Mouse (Mus musculus) MEL (cell line): ENCODE results near the gene Dennd6a. TPM values are rescaled to one million over a fixed set of nuclear protein-coding genes. Genes with fewer than 3 reads are reported as not detected.
A peak's percentile ranks its signal among the peaks of the same experiment; 100 is the strongest.

Experiments used
- DNase-seq: peaks from one replicate; pipeline ENCODE4 v3.0.0; 2011; ENCODE audit warnings: low read depth, low spot score
- H3K27ac ChIP-seq: 2 replicates; pipeline ENCODE4 v1.5.1; 2012; ENCODE audit warnings: low read depth, mild to moderate bottlenecking, control low read depth, low read length, moderate library complexity; ENCODE audit not compliant: control insufficient read depth
- H3K27me3 ChIP-seq, 2 experiments: fragments of 150-350 bp in 1 of 2; sonication (generic) in 1 of 2; 2 replicates each; pipeline ENCODE4 v1.6.1; 2012; ENCODE audit warnings: low read length in 2 of 2, mild to moderate bottlenecking in 2 of 2, improper control_type of control experiment in 1 of 2, moderate library complexity in 1 of 2; ENCODE audit not compliant: insufficient read depth in 2 of 2, control insufficient read depth in 1 of 2
- H3K36me3 ChIP-seq, 2 experiments: 2 replicates each; pipeline ENCODE4 v1.6.1; 2012 to 2014; ENCODE audit warnings: low read length in 2 of 2, improper control_type of control experiment in 1 of 2, inconsistent platforms in 1 of 2, mild to moderate bottlenecking in 1 of 2; ENCODE audit not compliant: insufficient read depth in 2 of 2, control insufficient read depth in 1 of 2
- H3K4me1 ChIP-seq, 2 experiments: fragments of 150-350 bp in 1 of 2; sonication (generic) in 1 of 2; 2 replicates each; pipeline ENCODE4 v1.6.1; 2012; ENCODE audit warnings: low read length in 2 of 2, improper control_type of control experiment in 1 of 2, mild to moderate bottlenecking in 1 of 2; ENCODE audit not compliant: insufficient read depth in 2 of 2, control insufficient read depth in 1 of 2
- H3K4me3 ChIP-seq, 2 experiments: fragments of 150-350 bp in 1 of 2; sonication (generic) in 1 of 2; 2 replicates each; pipeline ENCODE4 v1.5.1; 2012; ENCODE audit warnings: low read depth in 2 of 2, low read length in 2 of 2, mild to moderate bottlenecking in 2 of 2, moderate library complexity in 2 of 2, control low read depth in 1 of 2, improper control_type of control experiment in 1 of 2; ENCODE audit not compliant: control insufficient read depth in 1 of 2, insufficient read depth in 1 of 2
- H3K79me2 ChIP-seq: 2 replicates; pipeline ENCODE4 v1.6.1; 2012; ENCODE audit warnings: mild to moderate bottlenecking, low read length, moderate library complexity; ENCODE audit not compliant: control insufficient read depth, poor library complexity, insufficient read depth
- H3K9ac ChIP-seq: 2 replicates; pipeline ENCODE4 v1.6.1; 2012; ENCODE audit warnings: low read depth, mild to moderate bottlenecking, control low read depth, low read length, moderate library complexity; ENCODE audit not compliant: control insufficient read depth, poor library complexity, severe bottlenecking
- H3K9me3 ChIP-seq: fragments of 150-350 bp; sonication (generic); replicated peaks from 2 replicates; pipeline ENCODE4 v1.6.1; 2012; ENCODE audit warnings: mild to moderate bottlenecking, low read length, improper control_type of control experiment, moderate library complexity; ENCODE audit not compliant: insufficient read depth
- BHLHE40 ChIP-seq: IDR thresholded peaks from 2 replicates; pipeline ENCODE4 v1.6.1; 2012; ENCODE audit warnings: low read depth, mild to moderate bottlenecking, inconsistent platforms, low read length, improper control_type of control experiment, borderline replicate concordance
- E2F4 ChIP-seq: IDR thresholded peaks from 2 replicates; pipeline ENCODE4 v1.6.1; 2011; ENCODE audit warnings: low read depth, low read length, improper control_type of control experiment, borderline replicate concordance
- EP300 ChIP-seq, 2 experiments: IDR thresholded peaks; 2 replicates each; pipeline ENCODE4 v1.6.1; 2011; ENCODE audit warnings: improper control_type of control experiment in 2 of 2, low read length in 2 of 2, low read depth in 1 of 2, mild to moderate bottlenecking in 1 of 2
- GATA1 ChIP-seq: IDR thresholded peaks from 2 replicates; pipeline ENCODE4 v1.6.1; 2011; ENCODE audit warnings: low read depth, low read length, improper control_type of control experiment
- MAFK ChIP-seq: IDR thresholded peaks from 2 replicates; pipeline ENCODE4 v1.6.1; 2011; ENCODE audit warnings: low read depth, mild to moderate bottlenecking, low read length, improper control_type of control experiment, borderline replicate concordance
- MAZ ChIP-seq: IDR thresholded peaks from 2 replicates; pipeline ENCODE4 v1.6.1; 2012; ENCODE audit warnings: low read depth, mild to moderate bottlenecking, inconsistent platforms, low read length, improper control_type of control experiment
- MEF2A ChIP-seq: IDR thresholded peaks from 2 replicates; pipeline ENCODE4 v1.6.1; 2014; ENCODE audit warnings: low read depth, mild to moderate bottlenecking, inconsistent platforms, low read length, improper control_type of control experiment; ENCODE audit not compliant: poor library complexity, insufficient replicate concordance, severe bottlenecking; ENCODE audit errors: extremely low read depth
- MXI1 ChIP-seq: IDR thresholded peaks from 2 replicates; pipeline ENCODE4 v1.6.1; 2011; ENCODE audit warnings: mild to moderate bottlenecking, low read depth, low read length, improper control_type of control experiment
- MYC ChIP-seq: IDR thresholded peaks from 2 replicates; pipeline ENCODE4 v1.6.1; 2011; ENCODE audit warnings: low read depth, mild to moderate bottlenecking, low read length, improper control_type of control experiment, moderate library complexity
- POLR2AphosphoS2 ChIP-seq: IDR thresholded peaks from 2 replicates; pipeline ENCODE4 v1.6.1; 2011; ENCODE audit warnings: low read length, improper control_type of control experiment
- TAL1 ChIP-seq: IDR thresholded peaks from 2 replicates; pipeline ENCODE4 v1.6.1; 2012; ENCODE audit warnings: mild to moderate bottlenecking, inconsistent platforms, low read length, moderate library complexity, mixed read lengths
- ZKSCAN1 ChIP-seq: IDR thresholded peaks from 2 replicates; pipeline ENCODE4 v1.6.1; 2012; ENCODE audit warnings: low read depth, mild to moderate bottlenecking, inconsistent platforms, low read length, improper control_type of control experiment, moderate library complexity
- ZMIZ1 ChIP-seq: IDR thresholded peaks from 2 replicates; pipeline ENCODE4 v1.6.1; 2012; ENCODE audit warnings: low read depth, mild to moderate bottlenecking, inconsistent platforms, low read length, improper control_type of control experiment, moderate library complexity
- ZNF384 ChIP-seq: IDR thresholded peaks from 2 replicates; pipeline ENCODE4 v1.6.1; 2012; ENCODE audit warnings: low read depth, mild to moderate bottlenecking, inconsistent platforms, low read length, improper control_type of control experiment
- polyA plus RNA-seq, 2 experiments: library from polyadenylated mRNA; stranded (reverse) in 1 of 2; unstranded in 1 of 2; fragments of >175 nt in 1 of 2; fragments of >200 nt in 1 of 2; gene quantifications; 2 replicates each; pipeline versions ENCODE4 v1.2.1 to v1.2.4; 2012; ENCODE audit warnings: low replicate concordance in 2 of 2, low read depth in 1 of 2; ENCODE audit not compliant: insufficient read length in 2 of 2, insufficient read depth in 1 of 2, missing spikeins in 1 of 2
- total RNA-seq: library from RNA; depleted of rRNA; stranded (reverse); fragments of 300-350 nt; gene quantifications from 2 replicates; pipeline ENCODE4 v1.2.3, GENCODE M21; 2012

The Dennd6a gene
- total and polyA plus RNA-seq, 3 experiments: 13.1 to 40.0 (median 13.6) TPM

GRCm38 (mm10) chr14:26591353-26591752 lies 17.7 kb downstream of the Dennd6a start:
- H3K4me3 ChIP-seq: no peak overlapping the region
- no peak overlapping the region for H3K27ac ChIP-seq
- H3K4me1 ChIP-seq: peaks cover 21 to 29% of the 10 kb centered on the region in 2 experiments

DNA sequence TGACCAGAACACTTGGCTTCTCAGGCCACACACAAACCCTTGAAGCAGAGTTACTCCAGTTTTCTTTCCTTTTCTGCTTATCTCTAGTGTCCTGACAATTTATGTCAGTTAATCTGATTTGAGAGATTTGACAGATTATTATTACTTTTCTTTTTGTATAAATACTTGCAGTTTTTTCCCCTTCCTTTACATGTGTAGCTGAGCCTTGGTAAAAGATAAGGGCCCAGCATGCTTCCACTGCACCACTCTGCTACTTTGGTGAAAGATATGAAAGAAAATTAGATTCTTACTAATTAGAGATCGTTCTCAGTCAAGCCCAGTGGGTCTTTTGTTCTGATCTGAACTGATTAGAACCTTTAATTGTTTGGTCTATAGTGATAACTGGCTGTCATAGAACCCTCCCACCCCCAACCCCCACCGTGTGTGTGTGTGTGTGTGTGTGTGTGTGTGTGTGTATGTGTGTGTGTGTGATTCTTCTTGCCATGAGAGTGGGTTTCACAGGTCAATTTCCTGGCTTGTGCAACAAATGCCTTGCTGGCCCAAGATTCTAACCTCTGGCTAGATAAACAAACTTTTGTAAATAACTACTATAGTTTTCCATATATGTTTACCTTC lies 19.7 kb downstream of the Dennd6a start:
- peak overlapping the region; percentile 49 for H3K27ac ChIP-seq
- H3K9me3 ChIP-seq: no peaks in the 10 kb centered on the region
- H3K4me3 ChIP-seq: peak overlapping the region in 1 of 2 experiments; percentile 23; a peak in 2 of 4 replicates
- H3K27me3 ChIP-seq: no peaks in the 10 kb centered on the region
- TF ChIP-seq MYC: peak; percentile 64; the same call in 1 of the 2 replicates
- peak; percentile 38 to 58; a peak in 3 of 4 replicates for TF ChIP-seq EP300 (IDR thresholded peaks at IDR 0.05; ENCODE audit: low read depth in 1 of 2, low read length in 2 of 2)
- peak; percentile 74 for TF ChIP-seq GATA1
- peak; percentile 61; the same call in 1 of the 2 replicates for TF ChIP-seq MXI1
- TF ChIP-seq ZKSCAN1: no peak
- peak; percentile 57 for DNase-seq
- H3K36me3 ChIP-seq: peaks cover 0 to 47% of the 10 kb centered on the region in 2 experiments; a peak in 3 of 4 replicates
- H3K4me1 ChIP-seq: peaks cover 21 to 22% of the 10 kb centered on the region in 2 experiments
- peak overlapping the region; percentile 40 for H3K9ac ChIP-seq
- H3K79me2 ChIP-seq: peaks cover 3% of the 10 kb centered on the region; the same call in 1 of the 2 replicates

More at GRCm38 (mm10) chr14:26591353-26591752, 17.7 kb downstream of the Dennd6a start:
- Histone ChIP-seq H3K36me3 (peaks cover 0 to 56% of the 10 kb centered on the region in 2 experiments; a peak in 2 of 4 replicates), H3K27me3 (no peaks in the 10 kb centered on the region), H3K9me3 (no peaks in the 10 kb centered on the region), H3K9ac (no peak overlapping the region), H3K79me2 (peaks cover 5% of the 10 kb centered on the region; the same call in 1 of the 2 replicates)
- TF ChIP-seq TAL1: no peak
- no peak for TF ChIP-seq POLR2AphosphoS2
- no peak for TF ChIP-seq MEF2A
- no peak for TF ChIP-seq E2F4
- TF ChIP-seq MAFK: no peak
- TF ChIP-seq BHLHE40: no peak
- no peak for TF ChIP-seq ZMIZ1
- no peak for TF ChIP-seq GATA1
- no peak for TF ChIP-seq MAZ
- no peak for TF ChIP-seq MYC
- no peak for TF ChIP-seq ZNF384
- peak; percentile 34 for DNase-seq
